Mouse (Mus musculus): ENCODE results near the gene Scin. TPM values are rescaled to one million over a fixed set of nuclear protein-coding genes. Genes with fewer than 3 reads are reported as not detected.

The Scin gene
- polyA plus RNA-seq, 1 experiment = 0.01 TPM

DNA sequence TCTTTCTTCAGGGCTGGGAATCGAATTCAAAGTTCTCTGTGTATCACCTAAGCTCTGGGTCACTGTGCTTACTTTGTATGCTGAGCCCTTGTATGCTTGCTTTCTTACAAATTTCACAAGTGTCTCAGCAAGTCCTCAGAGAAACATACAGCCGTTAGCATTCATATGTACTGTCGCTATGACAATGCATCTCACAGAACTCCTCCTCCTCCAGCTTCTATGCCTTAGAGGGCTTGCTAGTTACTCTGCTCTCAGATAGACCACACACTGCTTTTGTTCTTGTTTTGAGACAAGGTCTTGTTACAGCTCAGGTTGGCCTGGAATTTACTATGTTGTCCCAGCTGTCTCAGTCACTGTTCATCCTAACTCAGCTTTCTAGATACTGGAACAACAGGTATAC is 111.7 kb downstream of the Scin start:
- Histone ChIP-seq H3K4me2 (ENCODE audit: low read depth) (no peak overlapping the region), H3K4me3 (no peak overlapping the region), H3K27me3 (ENCODE audit: control insufficient read depth, insufficient read depth, insufficient read length) (no peaks in the 10 kb centered on the region), H3K36me3 (ENCODE audit: control insufficient read depth, insufficient read depth) (no peaks in the 10 kb centered on the region), H3ac (ENCODE audit: control insufficient read depth, insufficient read length) (no peak overlapping the region), H3K79me2 (ENCODE audit: control insufficient read depth, insufficient read depth) (no peaks in the 10 kb centered on the region)
- no peak for TF ChIP-seq TCF12 (IDR thresholded peaks at IDR 0.05; ENCODE audit: insufficient read depth, poor library complexity, severe bottlenecking)
- TF ChIP-seq MAX (IDR thresholded peaks at IDR 0.05; ENCODE audit: low read depth) = no peak
- no peak for TF ChIP-seq TCF3 (IDR thresholded peaks at IDR 0.05; ENCODE audit: insufficient read length, low read depth)
- no peak for TF ChIP-seq USF1 (IDR thresholded peaks at IDR 0.05; ENCODE audit: low read depth)
- no peak for TF ChIP-seq MYOG (IDR thresholded peaks at IDR 0.05; ENCODE audit: control insufficient read depth in 1 of 3, insufficient read depth in 1 of 3, insufficient read length in 2 of 3, low read depth in 2 of 3)
- TF ChIP-seq MYOD1 (IDR thresholded peaks at IDR 0.05; ENCODE audit: control insufficient read depth in 1 of 3, insufficient read length in 2 of 3, low read depth in 2 of 3) = no peak
- no peak for TF ChIP-seq REST (IDR thresholded peaks at IDR 0.05; ENCODE audit: insufficient read depth, insufficient read length)
- TF ChIP-seq POLR2AphosphoS2 (IDR thresholded peaks at IDR 0.05; ENCODE audit: insufficient read length, low read depth) = no peak
- no peak for TF ChIP-seq POLR2A (IDR thresholded peaks at IDR 0.05; ENCODE audit: insufficient read length, low read depth)
- TF ChIP-seq CEBPB (IDR thresholded peaks at IDR 0.05; ENCODE audit: insufficient read depth, poor library complexity, severe bottlenecking) = no peak
- no peak for TF ChIP-seq E2F4 (IDR thresholded peaks at IDR 0.05; ENCODE audit: insufficient read depth)
- no peak for TF ChIP-seq SRF (IDR thresholded peaks at IDR 0.05; ENCODE audit: control insufficient read depth, insufficient read length, low read depth)

DNA sequence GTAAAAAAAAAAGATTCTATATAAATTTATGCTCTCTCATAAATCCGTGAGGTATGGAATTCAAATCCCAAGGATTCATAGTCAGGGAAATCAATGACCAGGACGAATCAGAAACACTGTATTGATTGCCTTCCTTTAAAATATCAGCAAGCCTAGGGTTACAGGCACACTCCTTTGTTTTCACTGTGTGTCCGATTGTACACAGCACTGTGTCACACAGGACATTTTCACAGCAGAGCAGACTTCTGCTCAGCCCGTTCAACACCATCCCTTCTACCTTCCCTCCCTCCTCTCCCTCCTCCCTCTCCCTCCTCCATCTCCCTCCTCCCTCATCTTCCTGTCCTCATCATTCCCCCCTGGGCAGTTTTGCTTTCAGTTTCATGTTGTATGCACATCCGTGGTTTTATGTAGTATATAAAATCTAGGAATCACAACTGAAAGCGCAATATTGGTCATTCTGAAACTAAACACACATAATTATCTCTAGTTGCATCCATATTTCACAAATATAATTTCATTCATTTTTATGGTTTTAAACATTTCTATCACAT is 116.0 kb downstream of the Scin start:
- Histone ChIP-seq H3K79me2 (ENCODE audit: control insufficient read depth, insufficient read depth) (no peaks in the 10 kb centered on the region), H3K4me2 (ENCODE audit: low read depth) (peak overlapping the region; percentile 79), H3K36me3 (ENCODE audit: control insufficient read depth, insufficient read depth) (no peaks in the 10 kb centered on the region), H3K4me3 (peak overlapping the region; percentile 17), H3K27me3 (ENCODE audit: control insufficient read depth, insufficient read depth, insufficient read length) (no peaks in the 10 kb centered on the region), H3ac (ENCODE audit: control insufficient read depth, insufficient read length) (no peak overlapping the region)
- no peak for TF ChIP-seq MYOD1 (IDR thresholded peaks at IDR 0.05; ENCODE audit: control insufficient read depth in 1 of 3, insufficient read length in 2 of 3, low read depth in 2 of 3)
- no peak for TF ChIP-seq MYOG (IDR thresholded peaks at IDR 0.05; ENCODE audit: control insufficient read depth in 1 of 3, insufficient read depth in 1 of 3, insufficient read length in 2 of 3, low read depth in 2 of 3)
- TF ChIP-seq TCF3 (IDR thresholded peaks at IDR 0.05; ENCODE audit: insufficient read length, low read depth) = no peak
- no peak for TF ChIP-seq SRF (IDR thresholded peaks at IDR 0.05; ENCODE audit: control insufficient read depth, insufficient read length, low read depth)
- no peak for TF ChIP-seq TCF12 (IDR thresholded peaks at IDR 0.05; ENCODE audit: insufficient read depth, poor library complexity, severe bottlenecking)
- no peak for TF ChIP-seq E2F4 (IDR thresholded peaks at IDR 0.05; ENCODE audit: insufficient read depth)
- no peak for TF ChIP-seq CEBPB (IDR thresholded peaks at IDR 0.05; ENCODE audit: insufficient read depth, poor library complexity, severe bottlenecking)
- no peak for TF ChIP-seq USF1 (IDR thresholded peaks at IDR 0.05; ENCODE audit: low read depth)
- no peak for TF ChIP-seq POLR2A (IDR thresholded peaks at IDR 0.05; ENCODE audit: insufficient read length, low read depth)
- no peak for TF ChIP-seq POLR2AphosphoS2 (IDR thresholded peaks at IDR 0.05; ENCODE audit: insufficient read length, low read depth)

DNA sequence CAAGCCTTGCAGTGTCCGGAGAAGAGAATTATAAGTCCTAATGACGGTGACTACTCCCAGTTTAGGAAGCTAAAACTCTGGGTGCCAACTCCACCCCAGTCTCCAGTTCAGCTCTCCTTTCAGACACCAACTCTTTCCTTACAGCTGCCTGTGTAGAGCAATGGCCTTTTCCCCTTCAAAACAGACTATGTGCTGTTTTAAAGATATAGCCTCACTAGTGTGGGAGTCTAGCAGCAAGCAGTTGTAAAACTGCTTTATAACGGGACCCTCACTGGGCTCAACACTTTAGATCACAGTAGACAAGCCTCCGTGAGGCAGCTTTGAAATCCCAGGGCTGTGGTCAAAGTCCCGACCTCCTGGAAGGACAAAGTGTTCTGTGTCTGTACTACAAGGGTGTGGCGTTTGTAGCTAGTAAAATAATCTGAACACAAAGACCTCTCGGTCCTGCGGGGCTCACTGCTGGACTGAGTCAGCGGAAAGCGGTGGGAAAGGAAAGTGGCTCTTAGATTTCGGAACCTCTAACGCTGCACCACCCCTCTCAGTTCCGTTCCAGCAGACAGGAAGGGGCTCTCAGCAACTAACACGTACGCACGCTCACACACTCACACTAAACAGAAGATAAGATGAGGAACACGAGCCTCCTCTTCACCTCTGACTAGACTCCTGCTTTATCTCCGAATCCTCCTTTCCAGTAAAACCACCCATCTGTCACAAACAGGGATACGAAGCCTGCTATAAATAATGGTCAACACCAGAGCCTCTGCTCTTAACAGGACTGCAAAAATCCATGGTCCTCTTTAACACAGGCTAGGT is 117.2 kb downstream of the Scin start:
- Histone ChIP-seq H3K79me2 (ENCODE audit: control insufficient read depth, insufficient read depth) (no peaks in the 10 kb centered on the region), H3K36me3 (ENCODE audit: control insufficient read depth, insufficient read depth) (no peaks in the 10 kb centered on the region), H3K4me2 (ENCODE audit: low read depth) (peak overlapping the region; percentile 79), H3K4me3 (peak overlapping the region; percentile 17), H3ac (ENCODE audit: control insufficient read depth, insufficient read length) (peak overlapping the region; percentile 7), H3K27me3 (ENCODE audit: control insufficient read depth, insufficient read depth, insufficient read length) (no peaks in the 10 kb centered on the region)
- no peak for TF ChIP-seq TCF12 (IDR thresholded peaks at IDR 0.05; ENCODE audit: insufficient read depth, poor library complexity, severe bottlenecking)
- TF ChIP-seq POLR2A (IDR thresholded peaks at IDR 0.05; ENCODE audit: insufficient read length, low read depth) = peak; percentile 17

DNA sequence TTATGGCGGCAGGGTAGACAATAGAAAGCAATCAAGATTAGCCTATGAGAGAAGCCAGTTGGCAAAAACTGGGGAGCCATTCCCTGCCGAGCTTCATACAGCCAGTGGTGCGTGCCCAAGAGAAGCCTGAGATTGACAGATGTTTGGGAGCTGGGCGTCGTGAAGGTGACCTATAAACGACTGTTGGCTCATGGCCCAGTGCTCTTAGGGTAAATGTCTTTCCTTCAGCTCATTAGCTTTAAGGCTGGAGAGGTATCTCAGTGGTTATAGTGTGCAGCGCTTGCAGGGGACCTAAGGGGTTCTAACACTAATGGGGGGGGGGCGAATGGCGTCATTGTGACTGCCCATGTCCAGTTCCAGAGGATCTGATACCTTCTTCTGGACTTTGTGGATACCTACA is 118.0 kb downstream of the Scin start:
- TF ChIP-seq TCF12 (IDR thresholded peaks at IDR 0.05; ENCODE audit: insufficient read depth, poor library complexity, severe bottlenecking) = no peak
- TF ChIP-seq SRF (IDR thresholded peaks at IDR 0.05; ENCODE audit: control insufficient read depth, insufficient read length, low read depth) = no peak
- TF ChIP-seq POLR2A (IDR thresholded peaks at IDR 0.05; ENCODE audit: insufficient read length, low read depth) = no peak
- TF ChIP-seq MYOG (IDR thresholded peaks at IDR 0.05; ENCODE audit: control insufficient read depth in 1 of 3, insufficient read depth in 1 of 3, insufficient read length in 2 of 3, low read depth in 2 of 3) = no peak
- no peak for TF ChIP-seq MAX (IDR thresholded peaks at IDR 0.05; ENCODE audit: low read depth)
- TF ChIP-seq TCF3 (IDR thresholded peaks at IDR 0.05; ENCODE audit: insufficient read length, low read depth) = no peak
- TF ChIP-seq MYOD1 (IDR thresholded peaks at IDR 0.05; ENCODE audit: control insufficient read depth in 1 of 3, insufficient read length in 2 of 3, low read depth in 2 of 3) = no peak
- TF ChIP-seq POLR2AphosphoS2 (IDR thresholded peaks at IDR 0.05; ENCODE audit: insufficient read length, low read depth) = no peak
- Histone ChIP-seq H3K79me2 (ENCODE audit: control insufficient read depth, insufficient read depth) (no peaks in the 10 kb centered on the region), H3K36me3 (ENCODE audit: control insufficient read depth, insufficient read depth) (no peaks in the 10 kb centered on the region), H3K4me3 (peak overlapping the region; percentile 17), H3K4me2 (ENCODE audit: low read depth) (no peak overlapping the region), H3K27me3 (ENCODE audit: control insufficient read depth, insufficient read depth, insufficient read length) (no peaks in the 10 kb centered on the region), H3ac (ENCODE audit: control insufficient read depth, insufficient read length) (no peak overlapping the region)

DNA sequence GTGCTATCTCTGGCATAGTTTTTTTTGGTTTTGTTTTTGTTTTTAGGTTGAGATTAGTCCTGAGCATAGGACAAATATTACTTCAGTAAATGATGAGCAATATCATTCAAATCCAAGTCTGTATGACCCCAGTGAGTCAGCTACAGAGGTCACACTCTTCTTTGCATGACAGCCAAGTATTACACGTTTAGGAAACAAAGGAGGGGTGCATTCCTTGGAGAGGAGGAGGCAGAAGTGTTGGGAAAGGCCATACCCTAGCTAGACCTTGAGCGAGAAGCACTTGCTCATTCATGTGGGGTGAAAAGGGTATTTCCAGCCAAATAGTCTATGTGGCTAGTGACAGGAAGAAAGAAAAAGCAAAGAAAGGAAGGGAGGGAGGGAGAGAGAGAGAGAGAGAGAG is 124.2 kb downstream of the Scin start:
- no peak overlapping the region for H3K4me2 ChIP-seq (ENCODE audit: low read depth)
- no peaks in the 10 kb centered on the region for H3K79me2 ChIP-seq (ENCODE audit: control insufficient read depth, insufficient read depth)
- no peak overlapping the region for H3ac ChIP-seq (ENCODE audit: control insufficient read depth, insufficient read length)
- H3K27me3 ChIP-seq (ENCODE audit: control insufficient read depth, insufficient read depth, insufficient read length) = no peaks in the 10 kb centered on the region
- H3K36me3 ChIP-seq (ENCODE audit: control insufficient read depth, insufficient read depth) = no peaks in the 10 kb centered on the region
- no peak overlapping the region for H3K4me3 ChIP-seq
- TF ChIP-seq USF1 (IDR thresholded peaks at IDR 0.05; ENCODE audit: low read depth) (no peak), MYOG (IDR thresholded peaks at IDR 0.05; ENCODE audit: control insufficient read depth in 1 of 3, insufficient read depth in 1 of 3, insufficient read length in 2 of 3, low read depth in 2 of 3) (no peak), CEBPB (IDR thresholded peaks at IDR 0.05; ENCODE audit: insufficient read depth, poor library complexity, severe bottlenecking) (no peak), MYOD1 (IDR thresholded peaks at IDR 0.05; ENCODE audit: control insufficient read depth in 1 of 3, insufficient read length in 2 of 3, low read depth in 2 of 3) (no peak), POLR2A (IDR thresholded peaks at IDR 0.05; ENCODE audit: insufficient read length, low read depth) (no peak), REST (IDR thresholded peaks at IDR 0.05; ENCODE audit: insufficient read depth, insufficient read length) (no peak), E2F4 (IDR thresholded peaks at IDR 0.05; ENCODE audit: insufficient read depth) (no peak), TCF3 (IDR thresholded peaks at IDR 0.05; ENCODE audit: insufficient read length, low read depth) (no peak), POLR2AphosphoS2 (IDR thresholded peaks at IDR 0.05; ENCODE audit: insufficient read length, low read depth) (no peak), MAX (IDR thresholded peaks at IDR 0.05; ENCODE audit: low read depth) (no peak), TCF12 (IDR thresholded peaks at IDR 0.05; ENCODE audit: insufficient read depth, poor library complexity, severe bottlenecking) (no peak), SRF (IDR thresholded peaks at IDR 0.05; ENCODE audit: control insufficient read depth, insufficient read length, low read depth) (no peak)

All from myocyte (in vitro differentiated cells).